Mouse (Mus musculus): ENCODE measurements around the gene Tnnt3. TPM values are rescaled to one million over a fixed set of nuclear protein-coding genes. Genes with fewer than 3 reads are reported as not detected.

Gene Tnnt3
- polyA plus RNA-seq, 1 experiment from 2014 or later = 0.42 TPM

DNA sequence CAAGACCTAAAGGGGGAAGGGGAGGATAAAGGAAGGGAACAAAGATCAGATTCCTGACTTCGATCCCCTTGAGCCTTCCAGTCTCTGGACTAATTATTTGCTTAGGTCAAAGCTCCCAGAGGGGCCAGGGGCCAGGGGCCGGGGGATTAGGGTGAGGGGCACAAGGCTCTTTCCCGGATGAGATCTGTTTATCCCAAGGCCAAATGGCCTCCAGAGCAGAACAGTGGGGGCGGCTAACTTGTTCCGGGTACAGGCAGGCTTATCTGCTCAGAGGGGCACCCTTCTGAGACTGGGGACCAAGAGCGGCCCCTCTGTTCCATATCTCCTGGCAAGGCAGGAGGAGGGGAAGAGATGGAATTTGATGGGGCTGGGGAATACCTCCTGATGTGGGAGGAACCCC, 59.1 kb downstream of the Tnnt3 start:
- H3K27me3 ChIP-seq (replicated peaks; ENCODE audit: control insufficient read depth, insufficient read depth, low read length) = no peaks in the 10 kb centered on the region
- DNase-seq (ENCODE audit: low spot score) = no peak

DNA sequence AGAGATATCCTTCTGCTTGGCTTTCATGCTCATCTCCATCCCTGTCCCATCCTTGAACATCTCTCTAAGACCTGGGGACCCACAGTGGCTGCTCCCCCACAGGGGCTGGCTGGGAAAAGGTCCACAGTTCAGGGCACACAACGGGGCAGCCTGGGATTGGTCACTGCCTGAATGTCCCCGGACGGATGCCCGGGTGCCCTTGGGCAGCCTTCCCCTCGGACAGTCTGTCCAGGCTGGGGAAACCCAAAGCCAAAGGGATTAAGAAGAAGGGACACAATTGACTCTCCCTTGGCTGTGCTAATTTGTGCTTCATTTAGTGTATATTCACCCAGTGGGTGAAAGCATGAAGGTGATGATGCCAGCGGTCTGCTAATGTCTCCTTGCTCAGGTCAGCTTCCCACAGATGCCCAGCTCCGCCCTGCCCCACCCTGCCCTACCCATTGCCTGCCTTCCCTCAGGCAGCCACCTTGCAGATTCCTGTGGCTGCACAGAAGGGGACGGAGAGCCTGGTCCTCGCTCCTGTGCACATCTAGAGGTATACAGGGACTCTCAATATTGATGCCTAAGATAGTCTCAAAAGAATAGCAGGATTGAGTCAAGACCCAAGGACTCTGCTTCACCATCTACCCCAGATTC, 60.0 kb downstream of the Tnnt3 start:
- Histone ChIP-seq H3K36me3 (ENCODE audit: control insufficient read depth, insufficient read depth, low read length) (no peaks in the 10 kb centered on the region), H3K9me3 (replicated peaks; ENCODE audit: control insufficient read depth, low read length) (no peaks in the 10 kb centered on the region), H3K4me2 (ENCODE audit: low read length) (no peak overlapping the region), H3K4me1 (ENCODE audit: control insufficient read depth, insufficient read depth, low read length) (peaks cover 8% of the 10 kb centered on the region), H3K27me3 (replicated peaks; ENCODE audit: control insufficient read depth, insufficient read depth, low read length) (no peaks in the 10 kb centered on the region), H3K9ac (ENCODE audit: low read length) (no peak overlapping the region), H3K4me3 (ENCODE audit: low read depth, low read length) (no peak overlapping the region), H3K27ac (ENCODE audit: low read depth, low read length) (no peak overlapping the region)
- no peak for ATAC-seq
- WGBS = 91% methylated on average over 9 of the region's 9 CpGs
- DNase-seq (ENCODE audit: low spot score) = no peak

More for the DNA sequence above, 59.1 kb downstream of the Tnnt3 start:
- no peaks in the 10 kb centered on the region for H3K9me3 ChIP-seq (replicated peaks; ENCODE audit: control insufficient read depth, low read length)
- no peak for ATAC-seq
- no peaks in the 10 kb centered on the region for H3K36me3 ChIP-seq (ENCODE audit: control insufficient read depth, insufficient read depth, low read length)
- H3K4me2 ChIP-seq (ENCODE audit: low read length) = no peak overlapping the region
- H3K27ac ChIP-seq (ENCODE audit: low read depth, low read length) = no peak overlapping the region
- no peak overlapping the region for H3K9ac ChIP-seq (ENCODE audit: low read length)
- H3K4me1 ChIP-seq (ENCODE audit: control insufficient read depth, insufficient read depth, low read length) = peaks cover 8% of the 10 kb centered on the region
- WGBS = 11% methylated on average over 5 of the region's 6 CpGs
- H3K4me3 ChIP-seq (ENCODE audit: low read depth, low read length) = no peak overlapping the region

DNA sequence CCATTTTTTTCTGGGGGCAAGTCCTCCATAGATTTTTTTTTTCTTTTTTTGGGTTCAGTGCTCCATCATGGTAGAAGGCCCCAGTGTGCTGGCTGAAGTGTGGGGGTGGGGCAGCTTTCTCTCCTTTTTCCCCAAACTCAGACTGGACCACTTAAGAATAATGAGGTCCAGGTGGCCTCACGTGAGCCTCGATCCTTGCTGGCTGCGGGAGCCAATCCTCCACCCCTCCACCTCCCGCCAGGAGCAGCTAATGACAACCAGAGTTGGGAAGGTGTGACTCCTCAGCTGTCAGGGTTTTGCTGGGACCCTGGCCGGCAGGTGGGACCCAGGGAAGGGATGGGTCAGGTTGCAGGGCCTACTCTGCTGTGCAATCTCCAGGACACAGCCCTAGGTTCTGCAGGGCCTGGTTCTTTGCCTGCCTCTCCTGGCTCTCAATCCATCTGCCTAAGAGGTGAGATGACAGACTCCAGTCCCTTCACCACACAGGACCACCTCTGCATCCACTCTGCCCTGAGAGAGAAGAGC, 61.1 kb downstream of the Tnnt3 start:
- H3K4me3 ChIP-seq (ENCODE audit: low read depth, low read length) = no peak overlapping the region
- H3K4me2 ChIP-seq (ENCODE audit: low read length) = no peak overlapping the region
- H3K27me3 ChIP-seq (replicated peaks; ENCODE audit: control insufficient read depth, insufficient read depth, low read length) = no peaks in the 10 kb centered on the region
- no peak for DNase-seq (ENCODE audit: low spot score)
- ATAC-seq = no peak
- H3K9ac ChIP-seq (ENCODE audit: low read length) = no peak overlapping the region
- no peaks in the 10 kb centered on the region for H3K36me3 ChIP-seq (ENCODE audit: control insufficient read depth, insufficient read depth, low read length)
- no peaks in the 10 kb centered on the region for H3K9me3 ChIP-seq (replicated peaks; ENCODE audit: control insufficient read depth, low read length)
- WGBS = 71% methylated on average over 5 of the region's 5 CpGs
- no peak overlapping the region for H3K27ac ChIP-seq (ENCODE audit: low read depth, low read length)
- no peaks in the 10 kb centered on the region; the same call in 1 of the 2 replicates for H3K4me1 ChIP-seq (ENCODE audit: control insufficient read depth, insufficient read depth, low read length)

DNA sequence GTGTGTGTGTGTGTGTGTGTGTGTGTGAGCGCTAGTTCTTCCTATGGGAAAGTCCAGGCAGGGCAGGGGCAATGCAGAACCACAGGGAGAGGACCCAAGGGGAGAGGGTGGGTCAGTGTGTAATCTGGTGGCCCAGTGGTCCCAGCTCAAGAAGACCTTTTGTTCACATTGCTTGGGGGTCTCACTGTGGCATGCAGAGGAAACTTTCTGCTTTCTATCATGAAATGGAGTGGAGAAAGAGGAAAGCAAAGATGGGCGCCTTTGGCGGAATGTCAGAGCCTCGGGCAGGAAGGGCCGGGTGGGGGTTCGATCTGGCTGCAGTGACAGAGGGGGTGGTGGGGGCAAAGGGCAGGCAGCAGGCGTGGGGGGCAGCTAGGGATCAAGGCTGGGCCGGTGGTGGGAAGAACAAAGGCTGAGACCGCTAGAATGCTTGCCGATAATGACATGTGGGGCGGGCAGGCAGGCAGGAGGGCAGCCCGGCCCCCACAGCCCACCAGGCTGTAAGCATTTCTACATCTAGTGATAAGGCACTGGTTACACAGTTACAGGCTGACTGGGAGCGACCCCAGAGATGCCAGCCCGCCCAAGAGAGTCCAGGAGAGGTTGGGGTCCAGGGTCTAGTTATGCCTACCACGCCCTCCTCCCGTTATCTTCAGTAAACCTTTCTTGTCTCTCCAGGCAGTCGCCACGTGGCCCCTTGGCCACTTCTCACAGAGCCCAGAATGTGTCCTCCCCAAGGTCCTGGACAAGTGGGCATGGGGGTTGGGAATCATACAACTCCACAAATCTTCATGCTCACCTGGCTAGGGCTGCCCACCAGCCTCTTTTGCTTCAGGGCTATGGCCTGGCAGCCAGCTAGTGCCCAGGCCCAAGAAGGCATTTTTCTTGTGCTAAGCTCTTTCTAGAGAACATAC, 62.6 kb downstream of the Tnnt3 start:
- H3K4me1 ChIP-seq (ENCODE audit: control insufficient read depth, insufficient read depth, low read length) = no peaks in the 10 kb centered on the region
- H3K4me3 ChIP-seq (ENCODE audit: low read depth, low read length) = no peak overlapping the region
- H3K9ac ChIP-seq (ENCODE audit: low read length) = no peak overlapping the region
- H3K27me3 ChIP-seq (replicated peaks; ENCODE audit: control insufficient read depth, insufficient read depth, low read length) = no peaks in the 10 kb centered on the region
- 33% methylated on average over 18 of the region's 18 CpGs for WGBS
- no peak overlapping the region for H3K27ac ChIP-seq (ENCODE audit: low read depth, low read length)
- H3K4me2 ChIP-seq (ENCODE audit: low read length) = no peak overlapping the region
- H3K9me3 ChIP-seq (replicated peaks; ENCODE audit: control insufficient read depth, low read length) = no peaks in the 10 kb centered on the region
- DNase-seq (ENCODE audit: low spot score) = no peak
- ATAC-seq = no peak
- H3K36me3 ChIP-seq (ENCODE audit: control insufficient read depth, insufficient read depth, low read length) = no peaks in the 10 kb centered on the region

DNA sequence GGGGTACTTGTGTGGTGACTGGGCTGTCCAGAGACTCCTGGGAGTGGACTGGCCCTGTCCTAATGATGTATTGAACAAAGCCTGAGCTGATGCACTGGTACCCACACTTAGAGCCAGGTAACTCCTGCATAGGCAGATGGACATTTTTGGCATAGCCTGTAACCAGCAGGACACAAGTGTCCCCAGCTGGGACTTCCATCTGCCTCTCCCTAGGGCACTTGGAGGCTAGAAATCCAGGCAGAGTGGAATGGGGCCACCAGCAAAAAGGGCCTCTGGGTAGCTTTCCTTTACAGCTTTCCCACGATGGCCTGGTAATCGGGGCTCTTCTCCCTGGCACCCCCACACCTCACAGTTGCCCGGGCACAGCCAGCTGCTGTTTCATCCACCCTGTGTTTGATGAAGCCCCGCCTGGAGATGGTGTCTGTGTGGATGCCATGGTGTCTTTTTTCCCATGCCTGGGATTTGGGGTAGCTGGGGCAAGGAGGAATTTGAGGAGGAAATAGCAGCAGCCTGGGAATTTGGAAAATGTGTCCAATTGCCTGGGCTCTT, 63.3 kb downstream of the Tnnt3 start:
- 81% methylated on average over 4 of the region's 4 CpGs for WGBS
- Histone ChIP-seq H3K4me3 (ENCODE audit: low read depth, low read length) (no peak overlapping the region), H3K27me3 (replicated peaks; ENCODE audit: control insufficient read depth, insufficient read depth, low read length) (no peaks in the 10 kb centered on the region), H3K36me3 (ENCODE audit: control insufficient read depth, insufficient read depth, low read length) (no peaks in the 10 kb centered on the region), H3K4me1 (ENCODE audit: control insufficient read depth, insufficient read depth, low read length) (no peaks in the 10 kb centered on the region), H3K4me2 (ENCODE audit: low read length) (no peak overlapping the region), H3K9ac (ENCODE audit: low read length) (no peak overlapping the region), H3K9me3 (replicated peaks; ENCODE audit: control insufficient read depth, low read length) (no peaks in the 10 kb centered on the region), H3K27ac (ENCODE audit: low read depth, low read length) (no peak overlapping the region)
- ATAC-seq = no peak
- no peak for DNase-seq (ENCODE audit: low spot score)

DNA sequence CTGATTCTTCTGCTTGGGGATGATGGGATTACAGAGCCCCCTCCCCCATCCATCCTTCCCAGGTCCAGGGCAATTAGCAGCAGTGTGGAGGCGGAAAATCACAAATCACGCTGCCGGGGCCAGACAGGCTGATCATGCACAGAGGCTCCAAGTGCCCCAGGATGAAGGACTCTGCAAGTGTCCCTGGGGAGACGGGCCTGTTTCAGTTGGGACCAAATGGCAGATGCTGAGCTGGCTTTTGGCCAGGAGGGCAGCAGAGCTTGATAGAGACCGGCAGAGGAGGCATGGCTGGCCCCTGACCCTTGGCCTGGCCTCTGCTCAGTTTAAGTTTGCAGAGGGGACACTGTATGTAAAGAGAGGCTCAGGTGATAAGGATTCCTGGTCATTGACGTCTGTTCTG, 64.5 kb downstream of the Tnnt3 start:
- Histone ChIP-seq H3K4me2 (ENCODE audit: low read length) (no peak overlapping the region), H3K27me3 (replicated peaks; ENCODE audit: control insufficient read depth, insufficient read depth, low read length) (no peaks in the 10 kb centered on the region), H3K9ac (ENCODE audit: low read length) (no peak overlapping the region), H3K4me1 (ENCODE audit: control insufficient read depth, insufficient read depth, low read length) (no peaks in the 10 kb centered on the region), H3K9me3 (replicated peaks; ENCODE audit: control insufficient read depth, low read length) (no peaks in the 10 kb centered on the region), H3K4me3 (ENCODE audit: low read depth, low read length) (no peak overlapping the region), H3K27ac (ENCODE audit: low read depth, low read length) (no peak overlapping the region), H3K36me3 (ENCODE audit: control insufficient read depth, insufficient read depth, low read length) (no peaks in the 10 kb centered on the region)
- WGBS = 38% methylated on average over 6 of the region's 6 CpGs
- DNase-seq (ENCODE audit: low spot score) (no peak), ATAC-seq (no peak)

DNA sequence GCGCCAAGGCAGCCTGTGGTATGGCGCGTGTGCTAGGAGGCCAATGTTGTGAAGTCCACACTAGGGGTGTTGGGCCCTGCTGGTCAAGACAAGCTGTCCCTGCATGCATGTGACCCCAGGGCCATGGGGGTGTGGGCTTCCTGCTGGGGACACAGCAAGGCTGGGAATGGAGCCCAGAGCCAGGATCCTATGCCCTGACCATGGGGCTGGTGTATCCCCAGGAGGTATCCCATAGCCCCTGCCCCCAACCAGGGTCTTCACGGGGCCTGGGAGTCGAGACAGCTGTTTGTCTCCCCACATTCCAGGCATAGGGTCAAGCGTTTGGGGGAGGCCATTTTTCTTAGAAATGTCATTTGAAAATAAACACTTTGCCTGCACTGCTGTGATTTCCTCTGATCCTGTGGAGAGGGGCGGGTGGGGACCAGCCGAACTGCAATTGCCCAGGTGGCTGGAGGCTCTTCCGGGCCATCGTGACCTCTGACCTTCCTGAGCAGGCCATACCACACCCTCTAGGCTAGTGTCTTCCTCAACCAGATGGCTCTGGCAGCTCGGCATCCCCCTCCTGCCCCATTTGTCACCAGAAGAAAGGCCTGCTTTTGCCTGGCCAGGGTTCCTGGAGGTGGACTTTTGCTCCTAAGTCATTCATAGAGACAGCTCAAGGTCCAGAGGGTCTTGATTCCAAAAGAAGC, 66.5 kb downstream of the Tnnt3 start:
- Histone ChIP-seq H3K9ac (ENCODE audit: low read length) (no peak overlapping the region), H3K27ac (ENCODE audit: low read depth, low read length) (no peak overlapping the region), H3K27me3 (replicated peaks; ENCODE audit: control insufficient read depth, insufficient read depth, low read length) (no peaks in the 10 kb centered on the region), H3K4me2 (ENCODE audit: low read length) (no peak overlapping the region), H3K36me3 (ENCODE audit: control insufficient read depth, insufficient read depth, low read length) (no peaks in the 10 kb centered on the region), H3K4me3 (ENCODE audit: low read depth, low read length) (no peak overlapping the region), H3K4me1 (ENCODE audit: control insufficient read depth, insufficient read depth, low read length) (peaks cover 3% of the 10 kb centered on the region; the same call in 1 of the 2 replicates), H3K9me3 (replicated peaks; ENCODE audit: control insufficient read depth, low read length) (no peaks in the 10 kb centered on the region)
- 74% methylated on average over 11 of the region's 11 CpGs for WGBS
- DNase-seq (ENCODE audit: low spot score) (no peak), ATAC-seq (no peak)

All from forebrain, embryonic 14.5 days (tissue).